14 mouse cellular contexts compared by ENCODE assay signal in the genomic region with DNA sequence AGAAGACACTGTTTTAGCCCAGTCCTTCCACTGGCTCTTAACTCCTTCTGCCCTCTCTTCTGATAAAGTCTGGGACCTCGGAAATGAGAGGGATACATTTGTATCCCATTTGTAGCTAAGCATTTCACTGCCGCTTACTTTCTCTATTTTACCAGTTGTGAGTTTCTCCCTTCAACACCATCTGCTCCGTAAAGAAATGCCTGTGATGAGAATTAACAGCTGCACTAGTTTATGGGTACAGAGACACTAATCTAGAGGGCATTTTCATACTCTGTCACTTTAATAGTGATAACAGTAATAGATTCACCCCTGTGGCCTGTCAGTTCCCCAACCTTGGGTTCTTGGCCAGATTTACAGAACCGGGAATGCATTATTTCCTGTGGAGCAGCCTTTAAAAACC.
"Had no signal": no experiment of that assay in that cellular context is flagged by ENCODE, and none has a peak within 500 bp of the region (broad histone marks: within the 10 kb centered on the region; RNA-seq: fewer than 3 reads in every experiment).

No protein-coding gene starts in this region.

- DNase-seq: kidney, adult 18-20 months; kidney, adult 9 months; kidney, postnatal 14 days; layer of hippocampus, adult 9-11 months; liver, embryonic 13.5 days; lung, adult 2 months; lung, postnatal 14 days; lung, postnatal 4 days; midbrain, embryonic 14.5 days; thymus, postnatal 4 days had no signal

- H3K27me3 ChIP-seq: liver, embryonic 13.5 days; neural tube, embryonic 13.5 days had no signal

- ATAC-seq: intestine, embryonic 16.5 days had no signal

- H3K36me3 ChIP-seq: liver, embryonic 13.5 days; neural tube, embryonic 13.5 days had no signal

- H3K4me3 ChIP-seq: layer of hippocampus, adult 2 months; liver, embryonic 13.5 days; neural tube, embryonic 13.5 days had no signal

- H3K4me2 ChIP-seq: liver, embryonic 13.5 days; midbrain, embryonic 11.5 days; neural tube, embryonic 13.5 days had no signal
